Mouse (Mus musculus) forelimb bud, embryonic 11.5 days (tissue): ENCODE results near the gene Gngt2.

Experiments
- DNase-seq: peaks from one replicate; pipeline ENCODE4 v3.0.0-alpha.2; 2012; ENCODE audit warnings: low read depth, low spot score

Gene Gngt2

GRCm38 (mm10) chr11:95826317-95827167, 10.5 kb upstream of the Gngt2 start:
- no peak for DNase-seq

- DNase-seq, result no peak
Observed at GRCm38 (mm10) chr11:95827168-95827447, 9.9 kb upstream of the Gngt2 start.

DNA sequence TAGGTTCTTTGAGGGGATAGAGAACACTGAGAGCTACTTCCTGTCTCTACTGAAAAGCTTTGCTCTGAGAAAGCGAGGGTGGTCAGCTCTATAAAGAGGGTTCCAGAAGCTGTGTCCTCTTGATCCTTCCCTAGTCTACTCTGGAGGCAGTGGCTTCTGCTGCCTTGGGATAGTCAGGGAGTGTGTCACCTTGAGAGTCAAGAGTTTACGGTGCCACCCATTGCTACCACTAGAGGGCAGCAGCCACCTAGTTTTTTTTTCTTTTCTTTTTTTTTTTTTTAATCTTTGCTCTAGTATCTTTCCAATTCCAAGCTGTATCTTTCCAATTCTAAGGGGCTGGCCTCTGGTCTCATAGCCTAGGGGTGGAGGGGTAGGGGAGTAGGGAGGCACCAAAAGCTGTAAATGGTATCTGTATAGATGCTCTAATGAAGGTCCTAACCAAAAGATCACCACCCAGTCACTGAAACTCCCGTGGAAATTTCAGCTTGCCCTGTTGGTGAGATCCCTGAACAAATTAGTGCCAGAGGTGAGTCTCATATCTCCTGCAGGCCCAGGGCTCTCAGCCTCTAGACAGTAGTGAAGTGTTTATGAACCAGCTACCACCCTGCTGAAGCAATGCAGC, 9.4 kb upstream of the Gngt2 start:
- peak; percentile 64 for DNase-seq

- no peak for DNase-seq
Observed at GRCm38 (mm10) chr11:95828181-95828964, 8.6 kb upstream of the Gngt2 start.

DNA sequence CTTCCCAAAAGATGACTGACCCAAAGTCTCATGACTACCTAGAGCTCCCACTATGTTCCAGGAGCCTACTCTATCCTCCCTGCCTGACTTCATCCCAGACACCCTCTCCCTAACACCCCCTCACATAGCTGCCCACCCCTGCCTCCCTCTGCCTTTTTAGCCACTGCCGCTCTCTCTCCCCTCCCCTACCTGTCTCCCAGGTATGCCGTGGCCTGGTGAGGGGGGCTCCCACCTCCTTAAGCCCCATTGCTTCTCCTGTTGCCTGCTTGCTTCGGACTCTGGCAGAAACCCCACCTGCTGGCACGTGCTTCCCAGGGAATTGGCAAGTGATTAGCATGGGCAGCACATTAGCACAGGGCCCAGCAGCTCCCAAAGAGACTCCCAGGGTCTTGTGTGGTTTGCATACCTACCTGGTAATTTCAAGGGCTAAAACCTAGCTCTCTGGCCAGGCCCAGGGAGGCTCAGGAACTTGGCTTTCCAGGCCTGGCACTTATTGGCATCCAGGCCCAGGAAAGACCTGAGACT, 7.4 kb upstream of the Gngt2 start:
- no peak for DNase-seq

DNA sequence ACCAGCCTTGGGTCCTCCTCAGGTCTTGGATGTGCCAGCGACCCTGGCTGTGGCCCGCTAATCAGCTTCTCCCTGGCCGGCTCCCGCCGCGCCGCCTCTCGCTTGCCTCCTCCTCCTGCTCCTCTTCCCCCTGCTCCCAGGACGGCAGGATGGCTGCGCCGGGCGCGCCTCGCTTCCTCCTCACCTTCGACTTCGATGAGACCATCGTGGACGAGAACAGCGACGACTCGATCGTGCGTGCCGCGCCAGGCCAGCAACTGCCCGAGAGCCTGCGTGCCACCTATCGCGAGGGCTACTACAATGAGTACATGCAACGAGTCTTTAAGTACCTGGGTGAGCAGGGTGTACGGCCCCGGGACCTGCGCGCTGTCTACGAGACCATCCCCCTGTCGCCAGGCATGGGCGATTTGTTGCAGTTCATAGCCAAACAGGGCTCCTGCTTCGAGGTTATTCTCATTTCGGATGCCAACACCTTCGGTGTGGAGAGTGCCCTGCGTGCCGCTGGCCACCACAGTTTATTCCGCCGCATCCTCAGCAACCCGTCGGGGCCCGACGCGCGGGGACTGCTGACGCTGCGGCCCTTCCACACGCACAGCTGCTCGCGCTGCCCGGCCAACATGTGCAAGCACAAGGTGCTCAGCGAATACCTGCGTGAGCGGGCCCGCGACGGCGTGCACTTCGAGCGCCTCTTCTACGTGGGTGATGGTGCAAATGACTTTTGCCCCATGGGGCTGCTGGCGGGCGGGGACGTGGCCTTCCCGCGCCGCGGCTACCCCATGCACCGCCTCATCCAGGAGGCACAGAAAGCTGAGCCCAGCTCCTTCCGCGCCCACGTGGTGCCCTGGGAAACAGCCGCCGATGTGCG, 6.4 kb upstream of the Gngt2 start:
- no peak for DNase-seq

DNA sequence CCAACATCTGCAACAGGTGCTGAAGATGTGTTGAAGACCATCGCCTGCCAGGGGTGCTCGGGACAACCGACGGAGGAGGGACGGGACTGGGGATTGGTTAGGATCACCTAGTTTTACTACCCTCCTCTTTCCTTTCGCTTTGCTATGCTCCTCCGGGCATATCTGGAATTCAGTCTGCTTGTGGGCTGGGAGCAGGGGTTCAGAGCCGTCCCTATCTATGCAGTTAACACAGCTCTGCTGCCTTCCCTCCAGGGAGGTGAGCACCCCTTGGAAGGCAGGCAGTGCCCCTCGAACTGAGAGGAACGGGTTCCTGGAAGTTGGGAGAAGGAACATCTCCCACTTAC, 5.8 kb upstream of the Gngt2 start:
- no peak for DNase-seq

- DNase-seq, result no peak
Observed at GRCm38 (mm10) chr11:95831641-95832040, 5.4 kb upstream of the Gngt2 start.

DNA sequence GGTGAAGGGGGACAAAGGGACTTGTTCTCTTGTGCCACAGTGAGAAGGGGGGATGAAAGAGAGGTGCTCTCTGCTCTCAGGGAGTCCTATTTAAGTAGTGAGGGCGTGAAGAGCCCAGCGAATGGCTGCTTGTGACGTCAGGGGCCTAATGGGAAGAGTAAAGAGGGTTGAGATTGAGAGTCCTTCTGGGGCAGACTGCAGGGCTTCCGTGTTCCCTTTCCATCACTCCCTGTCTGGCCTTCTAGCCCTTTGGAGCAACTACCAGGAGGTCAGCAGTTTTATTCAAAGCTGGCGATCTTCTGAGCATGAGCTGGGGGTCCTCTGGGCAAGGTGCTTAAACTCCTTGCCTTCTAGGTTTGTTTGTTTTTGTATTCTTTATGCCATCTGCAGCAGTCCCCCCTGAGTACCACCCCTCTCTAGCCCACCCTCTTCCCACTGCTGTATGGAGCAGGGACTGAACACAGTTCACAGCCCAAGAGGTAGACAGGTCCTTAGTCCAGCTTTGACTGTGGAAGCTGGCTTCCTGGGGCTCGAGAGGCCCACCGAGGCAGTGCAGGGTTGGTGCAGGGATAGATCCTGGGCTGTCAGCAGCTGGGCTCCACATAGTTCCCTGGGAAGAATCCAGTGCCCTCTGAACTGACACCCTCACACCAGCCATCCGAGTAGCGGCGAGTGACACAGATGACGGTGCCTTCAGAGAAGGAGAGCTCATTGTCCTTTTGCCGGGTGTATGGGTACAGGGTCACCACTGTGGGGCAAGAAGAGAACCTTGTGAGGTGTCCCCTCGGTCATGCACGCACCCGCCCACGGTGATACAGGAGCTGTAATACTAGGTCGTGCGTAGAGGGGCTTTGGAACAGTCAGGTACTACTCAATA, 4.6 kb upstream of the Gngt2 start:
- no peak for DNase-seq

DNA sequence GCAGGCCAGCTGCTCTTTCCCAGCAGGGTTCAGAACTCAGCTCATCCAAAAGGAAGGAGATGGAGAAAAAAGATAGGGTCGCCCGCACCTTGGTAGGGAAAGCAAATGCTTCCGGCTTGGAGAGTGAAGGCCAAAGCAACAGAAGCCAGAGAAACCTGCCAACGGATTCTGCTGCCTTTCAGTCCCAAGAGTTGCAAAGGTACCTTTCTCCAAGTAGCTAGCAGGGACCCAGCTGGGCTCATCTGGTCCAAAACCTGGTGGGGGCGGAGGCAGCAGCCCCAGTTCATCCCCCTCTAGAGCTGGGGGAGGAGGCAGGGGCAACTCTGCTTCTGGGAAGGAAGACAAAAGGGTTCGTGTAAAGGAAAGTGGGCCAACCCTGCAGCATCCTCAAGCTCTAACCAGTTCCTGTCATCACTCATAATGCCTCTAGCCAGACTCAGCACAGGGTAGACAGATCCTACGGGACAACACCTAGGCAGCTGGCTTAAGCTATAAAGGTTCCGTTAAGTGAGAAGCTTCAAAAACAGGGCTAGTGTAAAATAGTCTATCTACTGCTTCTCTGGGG, 3.9 kb upstream of the Gngt2 start:
- DNase-seq, result no peak

DNA sequence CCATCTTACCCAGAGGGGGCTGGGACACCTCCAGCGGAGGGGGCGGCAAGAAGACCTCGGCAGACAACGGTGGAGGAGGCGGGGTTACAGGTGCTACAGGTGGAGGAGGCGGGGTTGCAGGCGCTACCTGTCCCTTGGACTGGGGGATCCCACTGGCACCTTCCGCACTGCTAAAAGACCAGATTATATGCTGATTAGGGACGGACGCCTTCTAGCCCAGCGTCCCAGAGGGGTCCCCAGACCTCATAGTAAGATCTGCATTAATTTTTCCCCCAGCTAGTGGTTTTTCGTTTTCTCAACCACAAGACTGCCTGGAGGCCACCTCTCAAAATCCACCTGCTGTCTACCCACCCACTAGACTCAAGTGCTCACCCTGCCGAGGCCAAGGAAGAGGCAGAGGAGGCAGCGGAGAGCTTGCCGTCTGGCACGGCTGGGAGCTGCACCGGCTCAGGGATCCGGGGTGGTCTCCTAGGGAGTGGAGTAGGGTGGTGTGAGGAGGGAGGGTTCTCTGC, 3.3 kb upstream of the Gngt2 start:
- no peak for DNase-seq

- no peak for DNase-seq
Observed at GRCm38 (mm10) chr11:95834143-95834667, 2.8 kb upstream of the Gngt2 start.

GRCm38 (mm10) chr11:95834742-95835710, 2.0 kb upstream of the Gngt2 start:
- DNase-seq, result no peak

GRCm38 (mm10) chr11:95835832-95836231, 1.2 kb upstream of the Gngt2 start:
- DNase-seq, result no peak

- no peak for DNase-seq
Observed at GRCm38 (mm10) chr11:95836433-95836832, 583 bp upstream of the Gngt2 start.

DNA sequence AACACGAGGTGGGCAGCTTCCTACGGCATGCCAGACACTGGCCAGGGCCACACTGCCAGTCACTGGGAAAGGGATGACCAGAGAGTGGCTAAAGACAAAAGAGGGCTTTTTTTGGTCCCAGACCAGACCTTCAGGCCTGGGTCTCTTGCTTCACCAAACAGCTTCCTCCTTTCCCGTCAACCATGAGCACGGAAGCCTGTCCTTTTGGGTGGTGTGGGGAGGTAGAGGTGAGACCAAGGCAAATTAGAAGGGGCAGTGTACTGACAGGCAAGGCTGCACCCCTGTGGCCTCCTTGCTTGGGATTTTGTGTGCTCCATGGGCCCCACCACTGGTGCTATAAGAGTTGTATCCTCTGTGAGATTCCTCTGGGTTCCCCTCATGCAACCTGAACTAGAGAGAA, 1.6 kb downstream of the Gngt2 start:
- no peak for DNase-seq

DNA sequence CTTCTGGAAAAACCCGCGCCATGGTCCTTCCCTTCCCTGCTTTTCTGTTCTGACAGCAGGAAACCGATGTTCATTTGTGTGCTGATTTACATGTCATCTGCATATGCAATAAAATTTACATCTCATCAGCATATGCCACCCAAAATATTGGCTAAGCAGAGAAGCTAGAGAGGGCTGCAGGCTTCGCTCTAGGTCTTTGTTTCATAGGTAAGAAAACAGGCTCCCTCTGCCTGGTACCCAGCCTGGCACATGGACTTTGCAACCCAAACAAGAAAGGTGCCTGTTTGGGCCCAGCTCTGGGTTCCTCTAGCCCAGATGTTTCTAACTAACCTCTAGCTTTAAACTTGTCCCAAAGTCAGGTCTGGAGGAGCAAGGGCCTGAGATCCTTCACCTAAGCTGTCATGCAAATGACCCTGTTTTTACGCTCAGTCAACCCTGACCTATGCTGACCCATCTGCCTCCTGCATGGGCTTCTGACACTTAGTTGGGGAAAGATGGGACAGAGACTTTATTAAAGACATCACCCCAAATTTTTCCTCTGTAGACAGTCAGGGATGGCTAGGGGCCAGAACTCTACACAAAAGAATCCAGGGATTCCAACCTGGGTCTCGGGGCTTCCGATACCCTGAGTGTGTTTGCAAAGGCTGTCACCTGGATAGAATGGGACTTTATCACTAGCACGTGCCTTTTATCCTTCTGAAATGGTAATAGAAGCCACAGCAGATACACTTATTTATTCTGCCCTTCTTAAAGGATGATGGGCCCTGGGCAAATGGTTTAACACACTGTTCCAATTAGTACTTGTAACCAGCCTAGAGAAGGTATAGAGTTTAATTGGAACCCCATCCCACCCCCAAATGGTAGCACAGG, 2.2 kb downstream of the Gngt2 start:
- no peak for DNase-seq
